Mouse (Mus musculus): ENCODE measurements at regions not wholly inside any gene's neighbourhood (a gene's known extent, or its start where the extent isn't known, plus 50 kb on each side); places are given as distances from the start of the nearest gene placed in this dataset.

- no peak for TF ChIP-seq GATA1 (IDR thresholded peaks at IDR 0.05; ENCODE audit: borderline replicate concordance, low read length)
- TF ChIP-seq FLI1 (IDR thresholded peaks at IDR 0.05; ENCODE audit: low read length) = no peak
Measured at GRCm38 (mm10) chr10:109480551-109480950, 469.8 kb upstream of the Syt1 start.

Measured in megakaryocyte, embryonic 14.5 days (primary cell).